Mouse (Mus musculus) MEL (cell line): ENCODE results near the gene Nkx1-1. TPM values are rescaled to one million over a fixed set of nuclear protein-coding genes. Genes with fewer than 3 reads are reported as not detected.

Experiments
- DNase-seq: peaks from one replicate; pipeline ENCODE4 v3.0.0; 2011; ENCODE audit warnings: low read depth, low spot score
- H3K27ac ChIP-seq: 2 replicates; pipeline ENCODE4 v1.5.1; 2012; ENCODE audit warnings: low read depth, mild to moderate bottlenecking, control low read depth, low read length, moderate library complexity; ENCODE audit not compliant: control insufficient read depth
- H3K27me3 ChIP-seq, 2 experiments: fragments of 150-350 bp in 1 of 2; sonication (generic) in 1 of 2; 2 replicates each; pipeline ENCODE4 v1.6.1; 2012; ENCODE audit warnings: low read length in 2 of 2, mild to moderate bottlenecking in 2 of 2, improper control_type of control experiment in 1 of 2, moderate library complexity in 1 of 2; ENCODE audit not compliant: insufficient read depth in 2 of 2, control insufficient read depth in 1 of 2
- H3K36me3 ChIP-seq, 2 experiments: 2 replicates each; pipeline ENCODE4 v1.6.1; 2012 to 2014; ENCODE audit warnings: low read length in 2 of 2, improper control_type of control experiment in 1 of 2, inconsistent platforms in 1 of 2, mild to moderate bottlenecking in 1 of 2; ENCODE audit not compliant: insufficient read depth in 2 of 2, control insufficient read depth in 1 of 2
- H3K4me1 ChIP-seq, 2 experiments: fragments of 150-350 bp in 1 of 2; sonication (generic) in 1 of 2; 2 replicates each; pipeline ENCODE4 v1.6.1; 2012; ENCODE audit warnings: low read length in 2 of 2, improper control_type of control experiment in 1 of 2, mild to moderate bottlenecking in 1 of 2; ENCODE audit not compliant: insufficient read depth in 2 of 2, control insufficient read depth in 1 of 2
- H3K4me3 ChIP-seq, 2 experiments: fragments of 150-350 bp in 1 of 2; sonication (generic) in 1 of 2; 2 replicates each; pipeline ENCODE4 v1.5.1; 2012; ENCODE audit warnings: low read depth in 2 of 2, low read length in 2 of 2, mild to moderate bottlenecking in 2 of 2, moderate library complexity in 2 of 2, control low read depth in 1 of 2, improper control_type of control experiment in 1 of 2; ENCODE audit not compliant: control insufficient read depth in 1 of 2, insufficient read depth in 1 of 2
- H3K79me2 ChIP-seq: 2 replicates; pipeline ENCODE4 v1.6.1; 2012; ENCODE audit warnings: mild to moderate bottlenecking, low read length, moderate library complexity; ENCODE audit not compliant: control insufficient read depth, poor library complexity, insufficient read depth
- H3K9ac ChIP-seq: 2 replicates; pipeline ENCODE4 v1.6.1; 2012; ENCODE audit warnings: low read depth, mild to moderate bottlenecking, control low read depth, low read length, moderate library complexity; ENCODE audit not compliant: control insufficient read depth, poor library complexity, severe bottlenecking
- H3K9me3 ChIP-seq: fragments of 150-350 bp; sonication (generic); replicated peaks from 2 replicates; pipeline ENCODE4 v1.6.1; 2012; ENCODE audit warnings: mild to moderate bottlenecking, low read length, improper control_type of control experiment, moderate library complexity; ENCODE audit not compliant: insufficient read depth
- CTCF ChIP-seq, 3 experiments: IDR thresholded peaks in 2 of 3; conservative IDR thresholded peaks in 1 of 3; 2 replicates each; pipeline ENCODE4 v1.5.1; 2011 to 2012; ENCODE audit warnings: low read length in 3 of 3, low read depth in 2 of 3, mild to moderate bottlenecking in 2 of 3, improper control_type of control experiment in 1 of 3, inconsistent platforms in 1 of 3, mixed read lengths in 1 of 3, moderate library complexity in 1 of 3; ENCODE audit not compliant: control insufficient read depth in 1 of 3, insufficient read depth in 1 of 3, poor library complexity in 1 of 3, severe bottlenecking in 1 of 3
- E2F4 ChIP-seq: IDR thresholded peaks from 2 replicates; pipeline ENCODE4 v1.6.1; 2011; ENCODE audit warnings: low read depth, low read length, improper control_type of control experiment, borderline replicate concordance
- EP300 ChIP-seq, 2 experiments: IDR thresholded peaks; 2 replicates each; pipeline ENCODE4 v1.6.1; 2011; ENCODE audit warnings: improper control_type of control experiment in 2 of 2, low read length in 2 of 2, low read depth in 1 of 2, mild to moderate bottlenecking in 1 of 2
- ETS1 ChIP-seq: IDR thresholded peaks from 2 replicates; pipeline ENCODE4 v1.6.1; 2012; ENCODE audit warnings: low read depth, mild to moderate bottlenecking, inconsistent platforms, low read length, improper control_type of control experiment, moderate library complexity
- GABPA ChIP-seq: IDR thresholded peaks from 2 replicates; pipeline ENCODE4 v1.6.1; 2012; ENCODE audit warnings: low read depth, mild to moderate bottlenecking, inconsistent platforms, low read length, improper control_type of control experiment, moderate library complexity
- GATA1 ChIP-seq: IDR thresholded peaks from 2 replicates; pipeline ENCODE4 v1.6.1; 2011; ENCODE audit warnings: low read depth, low read length, improper control_type of control experiment
- HCFC1 ChIP-seq: IDR thresholded peaks from 2 replicates; pipeline ENCODE4 v1.6.1; 2012; ENCODE audit warnings: low read depth, mild to moderate bottlenecking, inconsistent platforms, low read length, improper control_type of control experiment, moderate library complexity
- JUND ChIP-seq: IDR thresholded peaks from 2 replicates; pipeline ENCODE4 v1.6.1; 2011; ENCODE audit warnings: low read depth, mild to moderate bottlenecking, improper control_type of control experiment, low read length
- KAT2A ChIP-seq: conservative IDR thresholded peaks from 2 replicates; pipeline ENCODE4 v1.6.1; 2012; ENCODE audit warnings: low read depth, low read length, improper control_type of control experiment, inconsistent platforms
- MAZ ChIP-seq: IDR thresholded peaks from 2 replicates; pipeline ENCODE4 v1.6.1; 2012; ENCODE audit warnings: low read depth, mild to moderate bottlenecking, inconsistent platforms, low read length, improper control_type of control experiment
- MEF2A ChIP-seq: IDR thresholded peaks from 2 replicates; pipeline ENCODE4 v1.6.1; 2014; ENCODE audit warnings: low read depth, mild to moderate bottlenecking, inconsistent platforms, low read length, improper control_type of control experiment; ENCODE audit not compliant: poor library complexity, insufficient replicate concordance, severe bottlenecking; ENCODE audit errors: extremely low read depth
- MXI1 ChIP-seq: IDR thresholded peaks from 2 replicates; pipeline ENCODE4 v1.6.1; 2011; ENCODE audit warnings: mild to moderate bottlenecking, low read depth, low read length, improper control_type of control experiment
- MYC ChIP-seq: IDR thresholded peaks from 2 replicates; pipeline ENCODE4 v1.6.1; 2011; ENCODE audit warnings: low read depth, mild to moderate bottlenecking, low read length, improper control_type of control experiment, moderate library complexity
- POLR2A ChIP-seq, 2 experiments: IDR thresholded peaks; 2 replicates each; pipeline ENCODE4 v1.6.1; 2011 to 2012; ENCODE audit warnings: low read length in 2 of 2, mild to moderate bottlenecking in 2 of 2, control low read depth in 1 of 2, improper control_type of control experiment in 1 of 2, low read depth in 1 of 2, moderate library complexity in 1 of 2; ENCODE audit not compliant: control insufficient read depth in 1 of 2, insufficient read depth in 1 of 2, poor library complexity in 1 of 2
- POLR2AphosphoS5 ChIP-seq: IDR thresholded peaks from 2 replicates; pipeline ENCODE4 v1.6.1; 2012; ENCODE audit warnings: low read depth, borderline replicate concordance, mild to moderate bottlenecking, inconsistent platforms, low read length, moderate library complexity, mixed read lengths
- RAD21 ChIP-seq: IDR thresholded peaks from 2 replicates; pipeline ENCODE4 v1.6.1; 2011; ENCODE audit warnings: mild to moderate bottlenecking, low read depth, low read length, improper control_type of control experiment
- RCOR1 ChIP-seq: IDR thresholded peaks from 2 replicates; pipeline ENCODE4 v1.6.1; 2012; ENCODE audit warnings: low read depth, mild to moderate bottlenecking, inconsistent platforms, low read length, improper control_type of control experiment
- SIN3A ChIP-seq: IDR thresholded peaks from 2 replicates; pipeline ENCODE4 v1.6.1; 2012; ENCODE audit warnings: low read length, improper control_type of control experiment, inconsistent platforms
- SMC3 ChIP-seq: IDR thresholded peaks from 2 replicates; pipeline ENCODE4 v1.6.1; 2011; ENCODE audit warnings: low read depth, low read length, improper control_type of control experiment
- UBTF ChIP-seq: IDR thresholded peaks from 2 replicates; pipeline ENCODE4 v1.6.1; 2012; ENCODE audit warnings: low read depth, mild to moderate bottlenecking, inconsistent platforms, low read length, improper control_type of control experiment, moderate library complexity, borderline replicate concordance; ENCODE audit not compliant: insufficient read depth
- USF1 ChIP-seq: IDR thresholded peaks from 2 replicates; pipeline ENCODE4 v1.6.1; 2014; ENCODE audit warnings: low read depth, mild to moderate bottlenecking, inconsistent platforms, low read length, improper control_type of control experiment, moderate library complexity
- ZNF384 ChIP-seq: IDR thresholded peaks from 2 replicates; pipeline ENCODE4 v1.6.1; 2012; ENCODE audit warnings: low read depth, mild to moderate bottlenecking, inconsistent platforms, low read length, improper control_type of control experiment
- polyA plus RNA-seq, 2 experiments: library from polyadenylated mRNA; stranded (reverse) in 1 of 2; unstranded in 1 of 2; fragments of >175 nt in 1 of 2; fragments of >200 nt in 1 of 2; gene quantifications; 2 replicates each; pipeline versions ENCODE4 v1.2.1 to v1.2.4; 2012; ENCODE audit warnings: low replicate concordance in 2 of 2, low read depth in 1 of 2; ENCODE audit not compliant: insufficient read length in 2 of 2, insufficient read depth in 1 of 2, missing spikeins in 1 of 2
- total RNA-seq: library from RNA; depleted of rRNA; stranded (reverse); fragments of 300-350 nt; gene quantifications from 2 replicates; pipeline ENCODE4 v1.2.3, GENCODE M21; 2012

Gene Nkx1-1
- total and polyA plus RNA-seq, 3 experiments, result not detected

GRCm38 (mm10) chr5:33435941-33436340, 2.2 kb upstream of the Nkx1-1 start:
- Histone ChIP-seq H3K4me1 (no peaks in the 10 kb centered on the region), H3K4me3 (no peak overlapping the region), H3K27ac (no peak overlapping the region), H3K9me3 (no peaks in the 10 kb centered on the region), H3K9ac (no peak overlapping the region), H3K27me3 (no peaks in the 10 kb centered on the region), H3K36me3 (no peaks in the 10 kb centered on the region), H3K79me2 (no peaks in the 10 kb centered on the region)
- DNase-seq, result no peak
- no peak for TF ChIP-seq GABPA
- TF ChIP-seq GATA1, result no peak
- TF ChIP-seq E2F4, result no peak
- no peak for TF ChIP-seq RAD21
- TF ChIP-seq USF1, result no peak
- no peak for TF ChIP-seq MXI1
- no peak for TF ChIP-seq CTCF (IDR thresholded peaks at IDR 0.05 in 2 of 3, conservative IDR thresholded peaks at IDR 0.05 in 1 of 3; ENCODE audit: control insufficient read depth in 1 of 3, insufficient read depth in 1 of 3, low read depth in 2 of 3, low read length in 3 of 3, poor library complexity in 1 of 3, severe bottlenecking in 1 of 3)
- no peak for TF ChIP-seq HCFC1
- no peak for TF ChIP-seq EP300 (IDR thresholded peaks at IDR 0.05; ENCODE audit: low read depth in 1 of 2, low read length in 2 of 2)
- TF ChIP-seq MAZ, result no peak
- no peak for TF ChIP-seq SMC3

DNA sequence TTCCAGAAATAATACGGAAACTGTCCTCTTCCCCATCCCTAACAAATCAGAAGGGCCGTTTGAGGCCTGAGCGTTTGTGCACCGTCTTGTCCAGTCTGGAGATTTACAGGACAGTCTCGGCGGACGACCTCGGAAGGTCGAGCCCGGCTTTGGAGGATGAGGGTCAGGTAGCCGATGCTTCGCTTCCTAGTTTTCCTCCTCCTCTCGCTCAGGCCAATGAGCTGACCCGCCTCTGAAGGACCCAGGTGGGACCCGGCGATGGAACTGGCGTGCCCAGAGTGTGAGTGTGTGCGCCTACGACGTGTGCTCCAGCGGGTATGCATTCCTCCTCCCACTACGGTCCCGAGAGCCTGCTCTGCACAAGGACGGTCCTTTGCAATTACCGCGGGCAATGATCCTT, 1.4 kb upstream of the Nkx1-1 start:
- no peaks in the 10 kb centered on the region for H3K9me3 ChIP-seq
- TF ChIP-seq JUND, result no peak

DNA sequence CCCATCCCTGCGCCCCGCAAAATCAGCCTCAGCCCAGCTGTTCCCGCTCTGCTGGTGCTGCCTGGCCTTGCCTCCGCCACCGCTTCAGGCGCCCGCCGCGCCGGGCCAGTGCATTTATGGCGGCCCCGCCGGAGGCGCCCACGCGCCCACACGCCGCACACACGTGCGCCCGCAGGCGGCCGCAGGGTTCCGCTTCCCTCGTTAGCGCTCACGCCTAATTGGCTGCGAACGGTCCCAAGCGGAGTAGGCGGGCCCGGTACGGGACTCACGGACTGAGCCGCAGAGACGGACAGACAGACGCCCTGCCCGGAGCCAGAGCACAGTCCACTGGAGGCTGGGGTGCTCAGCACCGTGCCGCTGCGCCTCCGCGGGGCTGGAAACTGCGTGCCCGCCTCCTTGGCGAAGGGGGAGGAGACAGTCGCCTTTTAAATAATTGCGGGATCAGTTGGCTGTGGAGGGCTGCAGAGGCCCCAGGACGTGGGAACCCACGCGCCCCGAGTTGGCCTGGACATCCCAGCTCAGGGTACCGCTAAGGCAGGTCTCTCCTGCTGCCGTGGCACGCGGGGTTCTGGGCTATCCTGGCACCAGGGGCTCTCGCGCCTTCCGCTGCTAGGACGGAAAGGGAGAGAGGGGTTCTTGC, 485 bp upstream of the Nkx1-1 start:
- no peak overlapping the region for H3K9ac ChIP-seq
- no peaks in the 10 kb centered on the region for H3K27me3 ChIP-seq
- TF ChIP-seq MEF2A, result no peak
- TF ChIP-seq POLR2AphosphoS5, result no peak
- no peak for TF ChIP-seq MAZ
- TF ChIP-seq ZNF384, result no peak
- no peak for TF ChIP-seq KAT2A
- no peak for TF ChIP-seq RAD21
- no peak for TF ChIP-seq MYC
- TF ChIP-seq GATA1, result no peak
- TF ChIP-seq ETS1, result no peak
- TF ChIP-seq SIN3A, result no peak
- no peak for TF ChIP-seq RCOR1
- no peak for TF ChIP-seq UBTF
- no peak for TF ChIP-seq POLR2A (IDR thresholded peaks at IDR 0.05; ENCODE audit: control insufficient read depth in 1 of 2, insufficient read depth in 1 of 2, low read depth in 1 of 2, low read length in 2 of 2, poor library complexity in 1 of 2)
- H3K27ac ChIP-seq, result no peak overlapping the region
- no peaks in the 10 kb centered on the region for H3K4me1 ChIP-seq
- no peaks in the 10 kb centered on the region for H3K9me3 ChIP-seq
- no peaks in the 10 kb centered on the region for H3K79me2 ChIP-seq
- DNase-seq, result no peak
- H3K36me3 ChIP-seq, result no peaks in the 10 kb centered on the region
- H3K4me3 ChIP-seq, result no peak overlapping the region

More for the DNA sequence above, 1.4 kb upstream of the Nkx1-1 start:
- no peaks in the 10 kb centered on the region for H3K4me1 ChIP-seq
- no peak overlapping the region for H3K27ac ChIP-seq
- no peaks in the 10 kb centered on the region for H3K79me2 ChIP-seq
- DNase-seq, result no peak
- no peaks in the 10 kb centered on the region for H3K27me3 ChIP-seq
- H3K36me3 ChIP-seq, result no peaks in the 10 kb centered on the region
- no peak overlapping the region for H3K4me3 ChIP-seq
- no peak overlapping the region for H3K9ac ChIP-seq
